Mouse (Mus musculus) embryonic facial prominence, embryonic 10.5 days (tissue): ENCODE data around the gene Cnot1. TPM values are rescaled to one million over a fixed set of nuclear protein-coding genes. Genes with fewer than 3 reads are reported as not detected.

ENCODE experiments used
- DNase-seq: peaks from one replicate; pipeline ENCODE4 v3.0.0-alpha.2; 2017; ENCODE audit warnings: low spot score
- H3K27ac ChIP-seq: fragments of 300-500 bp; sonication (generic); replicated peaks from 2 replicates; pipeline ENCODE4 v1.5.1; 2016; ENCODE audit warnings: mild to moderate bottlenecking
- H3K27me3 ChIP-seq: fragments of 300-500 bp; sonication (generic); replicated peaks from 2 replicates; pipeline ENCODE4 v1.6.1; 2016; ENCODE audit warnings: low read depth, mild to moderate bottlenecking; ENCODE audit not compliant: poor library complexity, severe bottlenecking
- H3K36me3 ChIP-seq: fragments of 300-500 bp; sonication (generic); replicated peaks from 2 replicates; pipeline ENCODE4 v1.6.1; 2016; ENCODE audit warnings: mild to moderate bottlenecking, moderate library complexity
- H3K4me1 ChIP-seq: fragments of 300-500 bp; sonication (generic); 2 replicates; pipeline ENCODE4 v1.6.1; 2016
- H3K4me3 ChIP-seq: fragments of 300-500 bp; sonication (generic); 2 replicates; pipeline ENCODE4 v1.5.1; 2016; ENCODE audit warnings: mild to moderate bottlenecking, moderate library complexity
- H3K9me3 ChIP-seq: fragments of 300-500 bp; sonication (generic); 2 replicates; pipeline ENCODE4 v1.6.1; 2016; ENCODE audit warnings: mild to moderate bottlenecking
- WGBS: fragments of 180-500 bp; shearing (Covaris S2); methylation state at CpG from one replicate; pipeline ENCODE4 v1.1.7; 2016; 5-methylcytosine and 5-hydroxymethylcytosine counted together
- polyA plus RNA-seq: library from polyadenylated mRNA; unstranded; fragments of >200 nt; fragmentation: Nextera tagmentation; extraction: Ambion mirVana; gene quantifications from 2 replicates; pipeline ENCODE4 v1.2.1, GENCODE M21; 2016

Cnot1 gene
- polyA plus RNA-seq, 1 experiment from 2014 or later: 112 TPM

DNA sequence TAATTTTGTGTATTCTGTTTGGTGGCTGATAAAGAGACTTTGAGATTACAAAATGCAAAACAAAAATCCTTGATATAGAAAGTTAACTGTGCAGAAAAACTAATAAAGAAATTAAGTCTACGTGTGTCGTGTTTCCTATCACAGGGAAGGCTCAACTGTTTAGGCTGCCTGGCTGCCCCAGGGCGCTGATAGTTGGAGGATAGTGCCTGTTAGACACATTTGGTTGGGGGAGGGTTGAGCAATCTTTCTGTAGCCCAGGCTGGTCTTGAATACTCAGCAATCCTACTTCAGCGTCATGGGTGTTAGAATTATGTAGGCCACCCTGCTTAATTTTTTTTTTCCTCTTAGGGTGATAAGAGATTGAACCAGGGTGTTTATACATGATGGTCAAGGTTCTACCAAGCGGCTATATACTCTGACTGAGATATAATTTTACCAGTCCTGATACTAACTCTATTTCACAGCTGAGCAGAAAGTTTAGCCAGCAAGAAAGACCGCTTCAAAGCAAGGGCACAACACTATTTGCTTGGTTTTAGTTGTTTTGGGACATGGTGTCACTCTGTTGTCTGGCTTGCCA, 92.3 kb downstream of the Cnot1 start:
- DNase-seq: no peak
- Histone ChIP-seq H3K9me3 (no peaks in the 10 kb centered on the region), H3K27ac (peak overlapping the region; percentile 86; the same call in 1 of the 2 replicates), H3K36me3 (peaks cover 34% of the 10 kb centered on the region), H3K4me1 (peaks cover 20% of the 10 kb centered on the region), H3K4me3 (peak overlapping the region; percentile 80), H3K27me3 (no peaks in the 10 kb centered on the region)
- WGBS: 87% methylated on average over 6 of the region's 6 CpGs

DNA sequence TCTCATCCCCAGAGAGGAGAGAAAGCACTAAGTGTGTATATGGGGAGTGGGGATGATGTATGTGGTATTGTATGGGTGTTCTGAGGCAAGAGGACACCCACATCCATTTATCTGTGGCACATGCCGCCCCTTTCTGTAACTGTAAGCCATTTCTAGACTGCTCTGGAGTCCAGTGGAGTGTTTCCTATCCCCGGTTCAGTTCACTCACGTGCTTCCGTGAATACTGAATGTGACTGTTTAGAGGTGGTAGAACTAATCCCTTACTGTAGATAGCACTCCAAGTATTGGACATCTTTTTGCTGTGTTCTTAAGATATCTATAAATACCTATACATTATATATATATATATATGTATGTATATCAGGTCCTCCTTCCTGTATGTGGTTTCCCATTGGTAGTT, 92.9 kb downstream of the Cnot1 start:
- Histone ChIP-seq H3K36me3 (peaks cover 28% of the 10 kb centered on the region), H3K4me1 (peaks cover 20% of the 10 kb centered on the region), H3K9me3 (no peaks in the 10 kb centered on the region), H3K27me3 (no peaks in the 10 kb centered on the region), H3K27ac (no peak overlapping the region), H3K4me3 (no peak overlapping the region)
- WGBS: 92% methylated on average over 4 of the region's 4 CpGs
- DNase-seq: no peak

DNA sequence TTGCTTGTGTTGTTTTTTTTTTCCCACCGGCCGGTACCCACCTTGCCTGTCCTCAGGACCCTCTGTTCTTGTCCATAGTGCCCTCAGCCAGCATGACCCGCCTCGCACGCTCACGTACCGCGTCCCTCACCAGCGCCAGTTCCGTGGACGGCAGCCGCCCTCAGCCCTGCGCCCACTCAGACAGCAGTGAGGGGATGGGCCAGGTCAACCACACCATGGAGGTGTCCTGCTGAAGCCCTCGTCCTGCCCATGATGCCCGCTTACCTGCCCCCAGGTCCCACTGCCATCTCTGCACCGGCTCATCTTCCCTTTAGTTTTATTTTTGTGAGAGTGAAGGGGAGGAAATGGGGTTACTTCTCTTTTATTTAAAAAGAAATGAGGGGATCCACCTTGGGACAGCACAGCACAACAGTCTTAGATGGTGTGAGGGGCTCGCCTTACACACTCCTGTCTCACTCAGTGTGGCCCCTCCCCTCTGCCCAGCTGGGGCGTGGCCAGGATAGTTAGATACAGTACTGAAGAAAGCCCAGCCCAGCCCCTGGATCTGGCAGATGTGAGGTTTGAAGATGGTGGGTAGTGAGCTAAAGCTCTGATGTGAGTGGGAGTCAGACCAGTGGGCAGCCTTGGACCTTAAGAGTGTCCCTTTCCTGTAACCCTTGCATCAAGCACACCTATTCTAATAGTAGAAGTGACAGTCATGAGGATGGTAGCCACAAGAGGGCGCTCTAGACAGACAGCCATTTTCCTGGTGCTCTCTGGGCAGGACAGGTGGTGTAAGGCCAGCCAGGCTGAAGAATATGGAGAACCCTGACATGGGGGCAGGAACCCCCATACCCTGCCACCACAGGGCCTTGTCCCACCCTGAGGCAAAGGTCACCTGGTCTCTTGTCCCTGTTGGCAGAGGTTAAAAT, 93.9 kb downstream of the Cnot1 start:
- DNase-seq: peak; percentile 77
- Histone ChIP-seq H3K36me3 (peaks cover 18% of the 10 kb centered on the region), H3K4me3 (no peak overlapping the region), H3K4me1 (peaks cover 20% of the 10 kb centered on the region), H3K27ac (no peak overlapping the region), H3K9me3 (no peaks in the 10 kb centered on the region), H3K27me3 (no peaks in the 10 kb centered on the region)
- 80% methylated on average over 19 of the region's 19 CpGs for WGBS

DNA sequence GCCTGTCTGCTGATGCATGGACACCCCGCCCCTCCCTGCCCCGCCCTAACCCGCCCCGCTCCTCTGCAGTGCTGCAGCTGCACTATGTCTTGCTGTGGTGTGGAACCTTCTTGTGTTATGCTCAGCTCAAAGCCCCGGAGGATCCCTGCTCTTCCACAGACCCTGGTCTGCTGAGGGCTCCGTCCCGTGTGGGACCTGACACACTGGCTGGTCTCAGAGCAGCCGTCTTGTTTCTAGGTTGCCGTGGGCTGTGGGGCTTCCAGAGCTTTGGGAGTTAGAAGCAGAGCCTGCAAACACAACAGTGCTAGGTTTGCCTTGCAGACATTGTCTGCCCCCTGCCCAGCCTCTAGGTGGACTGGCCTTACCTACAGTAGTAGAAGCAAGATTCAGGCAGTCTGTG, 94.9 kb downstream of the Cnot1 start:
- Histone ChIP-seq H3K4me3 (no peak overlapping the region), H3K27ac (no peak overlapping the region)
- 82% methylated on average over 9 of the region's 9 CpGs for whole genome bisulfite sequencing

DNA sequence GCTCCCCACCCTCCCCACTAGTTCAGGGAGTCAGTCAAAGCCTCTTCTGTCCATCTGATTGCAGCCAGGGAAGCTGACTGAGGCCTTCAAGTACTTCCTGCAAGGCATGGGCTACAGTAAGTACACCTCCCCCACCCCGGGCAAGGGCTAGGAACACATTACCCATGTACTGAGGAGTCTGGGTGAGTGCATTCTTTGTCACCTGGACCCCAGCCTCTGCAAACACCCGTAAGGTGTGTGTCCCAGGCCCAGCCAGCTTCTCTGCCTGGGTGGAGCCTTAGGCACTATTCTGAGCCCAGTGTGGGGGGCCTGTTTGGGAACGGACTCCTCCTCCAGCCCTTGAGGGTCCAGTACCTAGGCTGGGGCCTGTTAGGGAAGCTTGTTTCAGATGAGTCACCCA, 96.2 kb downstream of the Cnot1 start:
- Histone ChIP-seq H3K4me1 (peaks cover 8% of the 10 kb centered on the region), H3K27ac (no peak overlapping the region), H3K9me3 (no peaks in the 10 kb centered on the region), H3K27me3 (no peaks in the 10 kb centered on the region), H3K36me3 (peaks cover 2% of the 10 kb centered on the region), H3K4me3 (no peak overlapping the region)
- WGBS: 69% methylated on average over 3 of the region's 3 CpGs
- DNase-seq: no peak

More for the DNA sequence above, 94.9 kb downstream of the Cnot1 start:
- Histone ChIP-seq H3K9me3 (no peaks in the 10 kb centered on the region), H3K36me3 (peaks cover 10% of the 10 kb centered on the region), H3K27me3 (no peaks in the 10 kb centered on the region), H3K4me1 (peaks cover 20% of the 10 kb centered on the region)
- no peak for DNase-seq

DNA sequence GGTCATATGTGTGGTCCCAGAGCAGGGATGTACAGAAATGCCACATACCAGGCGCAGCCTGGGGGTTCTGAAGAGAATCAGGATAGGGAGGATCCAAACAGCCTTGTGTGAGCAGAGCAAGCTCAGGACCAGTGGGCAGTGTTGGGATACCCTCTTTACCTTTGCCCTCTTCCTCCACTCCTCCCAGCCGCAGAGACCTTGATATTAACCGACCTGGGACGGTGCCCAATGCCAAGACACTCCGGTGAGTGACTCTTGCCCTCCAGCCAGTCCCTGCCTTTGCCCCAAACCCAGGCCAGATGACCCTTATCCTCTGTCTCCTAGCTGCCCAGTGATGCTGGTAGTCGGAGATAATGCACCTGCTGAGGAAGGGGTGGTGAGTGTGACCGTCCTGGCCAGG, 97.7 kb downstream of the Cnot1 start:
- Histone ChIP-seq H3K4me3 (no peak overlapping the region), H3K9me3 (no peaks in the 10 kb centered on the region), H3K27ac (no peak overlapping the region), H3K27me3 (no peaks in the 10 kb centered on the region), H3K4me1 (no peaks in the 10 kb centered on the region), H3K36me3 (no peaks in the 10 kb centered on the region; the same call in 1 of the 2 replicates)
- 83% methylated on average over 7 of the region's 7 CpGs for WGBS
- DNase-seq: no peak

DNA sequence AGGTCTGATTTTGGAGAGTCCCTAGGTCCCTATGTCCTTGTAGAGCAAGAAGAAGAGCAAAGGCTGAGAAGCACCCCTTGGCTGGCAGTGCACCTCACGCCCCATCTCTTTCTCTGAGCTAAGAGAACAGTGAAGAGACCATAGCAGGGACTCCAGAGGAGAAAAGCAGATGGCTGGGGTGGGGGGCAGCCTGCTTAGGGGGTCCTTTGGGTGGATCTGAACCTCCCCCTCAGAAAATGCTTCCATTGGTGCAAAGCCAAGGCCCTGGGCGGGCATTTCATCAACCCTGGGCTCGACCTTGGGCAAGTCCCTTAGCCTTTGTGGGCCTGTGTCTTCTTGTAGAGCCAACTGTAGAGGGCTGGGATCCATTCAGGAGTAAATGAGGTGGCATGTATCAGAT, 102.7 kb downstream of the Cnot1 start:
- H3K4me3 ChIP-seq: no peak overlapping the region
- H3K36me3 ChIP-seq: no peaks in the 10 kb centered on the region
- H3K4me1 ChIP-seq: peaks cover 29% of the 10 kb centered on the region
- H3K27me3 ChIP-seq: peaks cover 24% of the 10 kb centered on the region; the same call in 1 of the 2 replicates
- no peak for DNase-seq
- 87% methylated on average over 3 of the region's 3 CpGs for WGBS
- no peak overlapping the region for H3K27ac ChIP-seq
- H3K9me3 ChIP-seq: no peaks in the 10 kb centered on the region

DNA sequence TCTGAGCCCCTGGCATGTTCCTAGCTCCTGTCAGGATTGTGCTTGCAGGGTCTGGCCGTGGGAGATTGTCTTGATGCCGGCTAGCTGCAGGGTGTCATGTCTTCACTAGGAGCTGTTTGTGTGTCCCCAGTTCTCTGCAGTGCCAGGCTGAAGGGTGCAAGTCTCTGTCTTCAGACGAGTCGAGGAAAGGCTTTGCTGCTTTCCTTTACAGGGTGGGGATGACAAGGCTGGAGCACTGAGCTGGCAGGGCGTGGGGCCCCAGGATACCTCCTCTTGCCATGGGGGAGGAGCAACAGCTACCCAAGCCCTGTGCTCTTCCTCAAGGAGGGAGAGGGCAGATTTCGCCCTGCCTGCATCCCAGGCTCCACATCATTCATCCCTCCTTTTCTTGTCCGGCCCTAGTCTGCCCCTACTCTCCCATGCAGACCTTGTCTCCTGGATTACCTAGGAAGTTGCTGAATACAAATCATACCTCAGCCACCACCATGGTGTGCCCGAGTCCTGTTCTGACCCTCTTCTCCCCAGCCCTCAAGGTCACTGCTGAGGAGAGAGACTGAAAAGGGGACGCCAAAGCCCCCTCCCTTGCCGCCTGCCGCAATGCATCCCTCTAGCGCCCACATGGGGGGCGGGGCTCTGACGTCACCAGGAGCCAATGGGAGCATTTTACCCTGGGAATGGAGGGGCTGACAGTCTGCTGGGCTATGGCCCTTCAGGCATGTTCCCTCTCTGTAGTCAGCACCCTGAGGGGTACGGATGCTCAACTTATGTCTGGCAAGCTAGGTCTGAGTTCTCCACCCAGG, 103.6 kb downstream of the Cnot1 start:
- DNase-seq: peak; percentile 82
- H3K27ac ChIP-seq: peak overlapping the region; percentile 69
- WGBS: 2% methylated on average over 15 of the region's 15 CpGs

DNA sequence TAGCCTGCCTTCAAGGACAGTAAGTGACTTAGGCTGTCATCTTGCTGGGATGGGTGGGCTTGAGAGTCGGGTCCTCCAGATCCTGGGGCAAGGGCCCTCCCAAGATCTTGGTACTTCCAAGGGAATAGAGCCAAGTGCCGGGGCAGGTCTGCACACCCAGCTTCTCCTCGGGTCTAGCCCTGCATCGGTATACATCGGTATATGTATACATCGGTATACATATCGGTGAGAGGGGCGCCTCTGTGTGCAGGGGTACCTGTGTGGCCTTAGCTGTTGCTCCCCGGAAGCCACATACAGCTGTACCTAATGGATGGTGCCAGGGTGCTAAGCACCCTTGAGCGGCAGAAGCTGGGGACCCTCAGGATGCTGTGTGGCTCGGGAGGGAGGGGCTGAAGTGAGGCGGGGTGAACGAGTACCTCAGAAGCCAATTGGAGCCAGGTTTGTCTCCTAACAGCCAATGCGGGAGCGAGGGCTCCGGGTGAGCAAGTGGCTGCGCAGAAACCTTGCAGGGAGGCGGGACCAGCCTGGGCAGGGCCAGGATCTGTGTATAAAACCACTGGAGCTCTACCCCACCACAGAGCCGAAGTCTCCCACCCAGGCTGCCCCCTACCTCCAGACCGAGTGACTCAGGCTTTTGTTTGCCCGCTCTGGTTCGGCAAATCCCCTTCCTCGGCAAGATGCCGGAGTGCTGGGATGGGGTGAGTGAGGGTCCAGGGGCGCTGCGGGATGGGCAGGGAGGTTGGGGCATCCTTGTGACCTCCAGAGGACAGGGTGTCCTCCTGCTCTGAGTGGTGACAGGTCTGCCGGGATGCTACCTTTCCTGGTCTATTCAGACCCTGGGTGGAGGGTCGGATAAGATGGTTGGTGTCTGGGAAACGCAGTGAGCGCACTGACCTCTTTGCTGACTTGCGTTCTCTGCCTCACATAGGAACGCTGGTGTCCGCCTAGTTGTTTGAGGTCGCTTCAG, 104.5 kb downstream of the Cnot1 start:
- Histone ChIP-seq H3K4me3 (peak overlapping the region; percentile 72), H3K27me3 (peaks cover 36% of the 10 kb centered on the region), H3K27ac (peak overlapping the region; percentile 69), H3K9me3 (no peaks in the 10 kb centered on the region), H3K4me1 (peaks cover 29% of the 10 kb centered on the region), H3K36me3 (no peaks in the 10 kb centered on the region)
- 2% methylated on average over 34 of the region's 34 CpGs for WGBS
- peak; percentile 92 for DNase-seq

More for the DNA sequence above, 103.6 kb downstream of the Cnot1 start:
- Histone ChIP-seq H3K9me3 (no peaks in the 10 kb centered on the region), H3K27me3 (peaks cover 33% of the 10 kb centered on the region; the same call in 1 of the 2 replicates), H3K36me3 (no peaks in the 10 kb centered on the region), H3K4me3 (peak overlapping the region; percentile 72), H3K4me1 (peaks cover 29% of the 10 kb centered on the region)

DNA sequence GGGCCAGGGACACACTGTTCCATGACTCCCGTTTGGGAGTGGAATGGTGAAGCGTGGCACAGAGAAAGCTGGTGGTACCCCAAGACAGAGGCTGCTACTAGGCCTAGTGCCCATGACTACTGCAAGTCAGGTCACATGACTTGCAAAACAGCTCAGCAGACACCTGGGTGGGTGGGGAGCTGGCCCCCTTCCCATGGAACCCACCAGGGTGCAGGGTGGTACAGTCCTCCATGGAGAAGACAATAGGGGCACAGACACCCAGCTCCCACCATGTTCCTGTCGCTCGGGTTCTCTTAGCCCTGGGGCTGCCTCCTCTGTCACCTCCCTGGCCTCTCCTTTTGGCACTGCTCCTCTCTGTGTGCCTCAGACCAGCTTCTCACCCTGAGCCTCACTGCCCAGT, 105.5 kb downstream of the Cnot1 start:
- Histone ChIP-seq H3K4me3 (peak overlapping the region; percentile 72; the same call in 1 of the 2 replicates), H3K4me1 (peaks cover 36% of the 10 kb centered on the region)
- WGBS: 76% methylated on average over 4 of the region's 4 CpGs

DNA sequence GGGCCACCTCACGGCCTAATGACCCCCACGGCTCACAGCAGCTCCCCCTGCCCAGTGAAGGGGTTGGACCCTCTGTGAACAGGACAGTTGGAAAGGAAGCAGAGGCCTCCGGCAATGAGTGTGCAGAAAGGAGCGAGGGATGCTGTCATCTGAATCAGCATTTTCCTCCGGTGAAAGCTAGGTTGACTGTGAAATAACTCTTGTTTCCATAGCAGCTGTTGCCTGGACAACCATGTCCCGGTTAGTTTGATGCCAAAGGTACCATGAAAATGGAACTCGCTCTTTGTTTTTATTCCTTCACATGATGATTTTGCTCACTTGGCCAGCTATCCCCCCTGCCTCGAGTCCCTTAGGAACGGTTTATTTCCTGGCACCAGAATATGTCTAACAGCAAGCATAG, 107.0 kb downstream of the Cnot1 start:
- 76% methylated on average over 9 of the region's 9 CpGs for WGBS
- peaks cover 38% of the 10 kb centered on the region for H3K4me1 ChIP-seq
- DNase-seq: no peak

More for the DNA sequence above, 105.5 kb downstream of the Cnot1 start:
- Histone ChIP-seq H3K36me3 (no peaks in the 10 kb centered on the region), H3K27ac (no peak overlapping the region), H3K9me3 (no peaks in the 10 kb centered on the region), H3K27me3 (peaks cover 44% of the 10 kb centered on the region)
- no peak for DNase-seq

More for the DNA sequence above, 107.0 kb downstream of the Cnot1 start:
- H3K4me3 ChIP-seq: no peak overlapping the region
- H3K9me3 ChIP-seq: no peaks in the 10 kb centered on the region
- H3K27ac ChIP-seq: no peak overlapping the region
- H3K27me3 ChIP-seq: peaks cover 59% of the 10 kb centered on the region
- no peaks in the 10 kb centered on the region for H3K36me3 ChIP-seq
